Mouse (Mus musculus) lung, postnatal 25 days (tissue): Measurements from ENCODE around the gene Ngfr.

Experiments used
- DNase-seq: peaks from one replicate; pipeline ENCODE4 v3.0.0; 2022; ENCODE audit warnings: low spot score

Gene Ngfr

DNA sequence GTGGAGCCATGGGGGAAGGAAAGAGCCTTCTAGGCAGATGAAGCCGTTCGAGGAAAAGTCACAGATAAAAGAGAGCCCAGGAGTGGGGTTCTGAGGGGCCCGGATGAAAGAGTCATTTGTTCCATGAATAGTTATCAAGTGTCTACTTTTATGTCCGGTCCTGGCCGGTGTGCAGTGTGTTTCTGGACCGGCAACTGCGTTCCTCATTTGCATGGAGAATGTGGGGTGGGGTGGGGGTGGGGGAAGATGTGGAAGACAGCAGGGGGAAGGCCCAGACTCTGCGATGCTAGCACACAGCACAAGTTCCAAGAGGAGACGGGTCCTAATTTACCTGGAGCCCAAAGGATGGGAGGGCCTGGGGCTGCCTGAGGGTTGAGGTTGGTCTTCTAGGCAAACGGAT, 68.2 kb downstream of the Ngfr start:
- no peak for DNase-seq
